Mouse (Mus musculus): ENCODE measurements around the gene Fzd4.

The Fzd4 gene

GRCm38 (mm10) chr7:89404081-89404733 lies at the start of gene Fzd4, which contains the start of gene Tmem135:
Fzd4 (plus strand) TSS chr7:89404355.
Tmem135 (minus strand) TSS chr7:89404222.
- peak; percentile 74 to 77 for DNase-seq (ENCODE audit: low spot score in 2 of 2)

GRCm38 (mm10) chr7:89355519-89356255 lies 48.5 kb upstream of the Fzd4 start:
- DNase-seq (ENCODE audit: low spot score in 2 of 2) = no peak

GRCm38 (mm10) chr7:89356307-89356706 lies 47.8 kb upstream of the Fzd4 start:
- no peak for DNase-seq (ENCODE audit: low spot score in 2 of 2)

GRCm38 (mm10) chr7:89363975-89364374 lies 40.2 kb upstream of the Fzd4 start:
- DNase-seq (ENCODE audit: low spot score in 2 of 2) = no peak

GRCm38 (mm10) chr7:89365135-89365880 lies 38.8 kb upstream of the Fzd4 start:
- DNase-seq (ENCODE audit: low spot score in 2 of 2) = peak in 1 of 2 experiments; percentile 14

GRCm38 (mm10) chr7:89367643-89368042 lies 36.5 kb upstream of the Fzd4 start:
- no peak for DNase-seq (ENCODE audit: low spot score in 2 of 2)

- no peak for DNase-seq (ENCODE audit: low spot score in 2 of 2)
Measured at GRCm38 (mm10) chr7:89370086-89370485, 34.1 kb upstream of the Fzd4 start.

GRCm38 (mm10) chr7:89370917-89371316 lies 33.2 kb upstream of the Fzd4 start:
- DNase-seq (ENCODE audit: low spot score in 2 of 2) = peak in 1 of 2 experiments; percentile 12

GRCm38 (mm10) chr7:89371623-89372295 lies 32.4 kb upstream of the Fzd4 start:
- DNase-seq (ENCODE audit: low spot score in 2 of 2) = no peak

GRCm38 (mm10) chr7:89380935-89381705 lies 23.0 kb upstream of the Fzd4 start:
- no peak for DNase-seq (ENCODE audit: low spot score in 2 of 2)

- no peak for DNase-seq (ENCODE audit: low spot score in 2 of 2)
Measured at GRCm38 (mm10) chr7:89382892-89383291, 21.3 kb upstream of the Fzd4 start.

- peak in 1 of 2 experiments; percentile 1 for DNase-seq (ENCODE audit: low spot score in 2 of 2)
Measured at GRCm38 (mm10) chr7:89388981-89389380, 15.2 kb upstream of the Fzd4 start.

- DNase-seq (ENCODE audit: low spot score in 2 of 2) = no peak
Measured at GRCm38 (mm10) chr7:89390660-89391059, 13.5 kb upstream of the Fzd4 start.

- DNase-seq (ENCODE audit: low spot score in 2 of 2) = no peak
Measured at GRCm38 (mm10) chr7:89391281-89391680, 12.9 kb upstream of the Fzd4 start.

- no peak for DNase-seq (ENCODE audit: low spot score in 2 of 2)
Measured at GRCm38 (mm10) chr7:89391831-89392230, 12.3 kb upstream of the Fzd4 start.

- no peak for DNase-seq (ENCODE audit: low spot score in 2 of 2)
Measured at GRCm38 (mm10) chr7:89392388-89392787, 11.8 kb upstream of the Fzd4 start.

- no peak for DNase-seq (ENCODE audit: low spot score in 2 of 2)
Measured at GRCm38 (mm10) chr7:89392825-89393224, 11.3 kb upstream of the Fzd4 start.

GRCm38 (mm10) chr7:89395399-89395798 lies 8.8 kb upstream of the Fzd4 start:
- no peak for DNase-seq (ENCODE audit: low spot score in 2 of 2)

- no peak for DNase-seq (ENCODE audit: low spot score in 2 of 2)
Measured at GRCm38 (mm10) chr7:89396386-89396785, 7.8 kb upstream of the Fzd4 start.

- no peak for DNase-seq (ENCODE audit: low spot score in 2 of 2)
Measured at GRCm38 (mm10) chr7:89397837-89398534, 6.2 kb upstream of the Fzd4 start.

GRCm38 (mm10) chr7:89400721-89401120 lies 3.4 kb upstream of the Fzd4 start:
- DNase-seq (ENCODE audit: low spot score in 2 of 2) = no peak
